Mouse (Mus musculus) layer of hippocampus, adult 9-11 months (tissue): Measurements from ENCODE around the gene Trmt5.
A peak's percentile ranks its signal among the peaks of the same experiment; 100 is the strongest.

Experiments used
- DNase-seq: peaks from one replicate; pipeline ENCODE4 v3.0.0; 2022

Trmt5 gene

DNA sequence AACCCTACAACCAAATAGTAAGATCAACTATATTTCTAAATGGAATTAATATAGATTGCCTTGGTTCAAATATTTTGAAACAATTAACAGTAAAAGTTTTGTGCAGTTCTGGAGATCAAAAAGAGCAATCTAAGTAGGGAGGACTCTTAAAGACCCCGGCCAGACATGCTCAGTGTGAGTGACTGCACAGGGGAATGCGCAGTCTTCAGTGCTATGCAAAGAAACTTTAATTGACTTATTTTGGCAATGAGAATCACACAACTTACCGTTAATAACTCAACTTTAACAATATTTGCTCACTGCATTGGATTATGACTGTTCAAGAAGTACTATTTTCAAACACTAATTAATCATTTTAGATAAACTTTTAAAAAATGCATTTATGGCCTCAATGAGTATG, 17.0 kb downstream of the Trmt5 start:
- DNase-seq = no peak

DNA sequence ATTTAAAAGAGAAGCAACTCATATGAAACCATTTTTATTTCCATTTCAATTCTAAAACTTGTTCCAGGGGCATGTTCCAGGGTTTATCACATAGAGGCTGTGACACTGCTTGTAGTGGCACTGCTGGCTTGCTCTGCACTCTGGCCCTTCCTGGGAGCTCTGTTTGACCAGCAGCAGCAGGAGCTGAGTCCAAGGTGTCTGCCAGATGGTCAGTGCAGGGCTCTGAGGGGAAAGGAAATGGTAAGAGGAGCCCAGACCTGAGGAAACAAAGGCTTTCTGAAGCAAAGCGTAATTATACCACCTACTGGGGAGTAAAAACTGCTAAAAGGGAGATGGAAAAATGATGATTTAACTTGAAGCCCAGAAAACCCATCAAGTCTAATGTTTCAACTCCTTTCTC, 18.0 kb downstream of the Trmt5 start:
- no peak for DNase-seq

DNA sequence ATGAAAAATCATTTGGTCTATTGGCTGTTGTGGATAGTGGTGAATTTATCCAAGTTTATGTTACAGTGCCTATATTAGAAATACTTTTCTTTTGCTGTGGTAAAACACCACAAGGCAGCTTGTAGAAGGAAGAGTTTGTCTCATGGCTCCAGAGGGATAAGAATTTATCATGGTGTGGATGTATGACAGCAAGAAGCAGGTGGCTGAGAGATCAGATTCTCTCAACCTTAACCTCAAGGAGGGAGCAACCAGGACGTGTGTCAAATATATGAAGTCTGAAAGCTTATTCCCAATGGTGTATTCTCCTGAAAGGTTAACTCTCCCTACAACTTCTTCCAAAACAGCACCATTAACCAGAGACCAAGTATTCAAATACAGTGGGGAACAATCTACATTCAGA, 19.9 kb downstream of the Trmt5 start:
- no peak for DNase-seq

DNA sequence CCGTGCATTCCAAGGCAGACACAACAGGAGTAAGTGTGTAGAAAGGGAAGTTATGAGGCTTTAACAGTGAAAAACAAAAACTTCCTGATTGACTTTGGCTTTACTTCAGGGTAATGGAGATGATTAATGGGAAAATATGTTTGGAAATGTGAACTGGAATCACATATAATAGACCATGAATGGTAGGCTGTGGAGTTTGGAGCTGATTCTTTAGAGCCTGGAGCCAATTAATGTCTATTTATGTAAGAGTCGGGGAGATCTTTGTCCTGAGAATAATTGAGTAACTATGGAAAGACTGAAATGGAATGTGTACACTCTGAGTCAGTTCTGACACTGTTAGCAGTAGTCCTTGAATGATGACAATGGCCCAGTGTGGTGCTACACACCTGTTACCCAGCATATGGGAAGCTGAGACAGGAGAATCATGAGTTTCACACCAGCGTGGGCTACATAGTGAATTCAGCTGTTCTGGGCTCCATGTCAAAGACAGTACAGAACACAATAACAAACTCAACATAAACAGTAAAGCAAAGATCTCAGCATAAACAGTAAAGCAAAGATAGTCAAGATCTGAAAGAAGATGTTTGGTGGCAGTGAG, 21.0 kb downstream of the Trmt5 start:
- no peak for DNase-seq

DNA sequence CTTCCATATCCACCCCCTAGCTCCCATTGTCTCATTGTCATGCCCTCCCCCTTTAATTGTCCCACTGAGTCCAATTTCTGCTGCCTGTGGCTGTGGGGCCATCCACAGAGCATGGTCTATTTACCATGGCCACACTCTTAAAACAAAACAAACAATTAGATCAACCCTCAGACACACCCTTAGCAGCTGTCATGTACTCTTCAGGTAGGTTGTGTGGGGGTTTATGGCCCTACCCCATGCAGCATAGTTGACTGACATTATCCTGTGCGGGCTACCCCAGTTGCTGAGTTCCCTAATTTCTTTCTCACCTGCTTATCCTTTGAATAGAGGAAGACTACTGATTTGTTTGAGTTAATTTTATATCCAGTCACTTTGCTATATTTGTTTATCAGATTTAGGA, 26.2 kb downstream of the Trmt5 start:
- DNase-seq = no peak

DNA sequence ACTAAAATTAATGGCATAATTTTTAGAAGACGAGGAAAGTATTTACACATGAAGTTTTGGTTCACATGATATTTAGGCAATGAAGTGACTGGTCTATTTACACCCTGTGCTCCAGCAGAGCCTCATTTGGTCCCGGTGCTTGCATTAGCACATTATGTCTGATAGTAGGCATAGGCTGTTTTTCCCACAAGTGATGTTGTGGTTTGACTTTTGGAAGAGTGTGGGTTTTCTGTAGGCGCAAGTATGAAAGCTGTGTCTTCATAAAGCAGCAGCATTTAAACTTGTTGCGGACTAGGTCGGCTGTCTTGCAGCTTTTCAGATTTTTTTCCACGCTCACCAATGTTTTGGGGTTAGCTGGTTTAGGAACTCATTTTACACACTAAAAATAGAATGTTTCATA, 27.2 kb downstream of the Trmt5 start:
- DNase-seq = no peak

DNA sequence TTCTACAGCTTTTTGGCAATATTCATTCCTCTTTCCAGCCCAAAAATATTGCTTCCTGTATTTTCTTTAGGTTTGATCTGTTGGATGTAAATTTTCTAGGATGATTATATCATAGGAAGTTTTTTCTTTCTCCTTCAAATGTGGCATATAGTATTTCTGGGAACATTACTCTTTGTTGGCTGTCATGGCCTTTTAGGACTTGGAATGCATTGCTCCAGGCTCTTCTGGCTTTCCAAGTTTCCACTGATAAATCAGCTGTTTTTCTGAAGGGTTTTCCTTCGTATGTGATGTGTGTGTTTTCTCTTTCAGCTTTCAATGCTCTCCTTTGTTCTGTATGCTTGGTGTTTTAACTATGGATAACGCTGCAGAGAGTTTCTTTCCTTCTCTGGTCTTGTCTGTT, 31.5 kb downstream of the Trmt5 start:
- DNase-seq = no peak

DNA sequence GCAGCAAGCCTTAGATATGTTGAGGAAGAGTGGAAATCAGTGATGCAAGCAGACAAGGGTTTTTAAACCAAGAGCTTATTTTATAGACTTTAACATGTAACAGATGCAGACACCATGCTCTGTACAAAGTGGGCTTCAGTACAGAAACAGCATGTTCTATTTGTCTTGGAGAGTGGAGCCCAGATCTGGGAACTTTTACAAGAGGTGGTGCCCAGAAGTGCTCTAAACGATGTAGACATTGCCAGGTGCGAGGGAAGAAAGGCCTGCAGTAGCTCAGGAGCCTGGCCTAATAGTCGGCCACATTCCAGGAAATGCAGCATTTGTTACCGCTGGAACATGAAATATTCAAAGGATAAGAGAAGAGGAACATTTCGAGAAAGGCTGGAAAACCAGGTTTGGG, 40.8 kb downstream of the Trmt5 start:
- DNase-seq = no peak

DNA sequence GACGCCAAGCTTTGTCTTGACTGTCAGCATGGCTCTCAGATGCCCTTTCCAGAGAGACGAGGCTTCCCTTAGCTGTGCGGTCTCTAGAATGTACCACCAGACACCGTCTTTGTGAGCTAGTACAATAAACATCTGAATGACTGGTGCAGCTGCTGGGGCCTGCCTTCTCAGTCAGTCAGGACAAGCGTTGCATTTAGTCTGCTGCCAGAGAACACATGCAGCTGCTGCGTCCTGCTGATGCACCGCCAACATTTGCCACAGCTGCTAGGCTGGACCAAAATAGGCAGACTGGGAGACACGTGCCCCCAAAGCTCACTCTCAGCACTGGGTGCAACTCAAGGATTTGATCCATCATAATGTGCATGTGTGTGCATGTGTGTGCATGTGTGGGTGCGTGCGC, 44.5 kb downstream of the Trmt5 start:
- DNase-seq = peak; percentile 88

DNA sequence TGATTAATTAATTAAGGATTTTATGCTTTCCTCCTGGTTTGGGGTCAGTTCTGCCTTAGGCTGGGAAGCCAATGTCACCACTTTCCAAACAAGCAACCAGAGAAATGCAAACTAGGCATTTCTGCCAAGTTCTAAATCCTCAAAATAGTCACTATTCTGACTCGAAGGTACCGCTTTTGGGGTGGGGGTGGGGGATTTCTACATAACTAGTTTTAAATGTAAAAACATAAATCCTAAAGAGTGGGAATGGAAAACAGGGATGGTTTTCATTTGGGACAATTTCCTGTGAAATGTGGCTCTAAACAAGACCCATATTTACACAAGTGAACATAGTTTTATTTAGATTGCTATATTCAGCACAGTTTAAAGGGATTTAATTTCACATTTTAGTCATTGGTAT, 53.9 kb downstream of the Trmt5 start:
- no peak for DNase-seq

DNA sequence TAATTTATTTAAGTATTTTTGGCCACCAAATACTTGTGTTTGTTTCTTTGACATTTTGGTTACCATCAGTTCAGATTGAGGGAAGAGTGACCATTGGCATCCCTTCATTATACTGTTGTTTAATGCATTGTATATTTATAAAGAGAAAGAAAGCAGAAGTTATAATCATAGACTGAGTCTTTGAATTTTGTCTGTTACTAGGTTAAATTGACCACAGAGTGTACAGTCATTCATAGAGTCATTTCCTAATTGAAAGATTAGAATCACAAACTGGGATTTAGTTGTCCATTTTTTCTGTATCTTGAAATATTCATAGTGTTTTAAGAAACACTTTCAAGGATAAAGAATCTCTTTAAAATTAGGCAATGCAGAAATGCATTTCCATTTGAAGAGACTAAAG, 55.0 kb downstream of the Trmt5 start:
- DNase-seq = no peak

DNA sequence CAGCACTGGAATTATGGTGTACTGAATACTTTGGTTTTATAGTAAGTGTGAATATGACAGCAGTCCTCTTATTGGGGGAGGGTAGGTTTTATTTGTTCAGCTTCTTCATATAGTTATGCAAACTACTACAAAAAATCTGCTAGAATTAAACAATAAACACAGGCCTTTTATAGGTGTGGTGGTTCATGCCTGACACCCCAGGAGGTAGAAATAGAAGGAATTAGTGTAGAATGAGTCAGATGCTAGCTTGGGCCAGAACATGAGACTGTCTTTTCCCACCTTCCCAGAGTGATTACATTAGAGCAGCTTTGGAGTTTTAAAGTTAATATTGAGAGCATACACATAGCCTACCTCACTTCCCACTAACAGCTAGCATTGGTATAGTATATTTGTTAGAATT, 56.3 kb downstream of the Trmt5 start:
- DNase-seq = no peak
